Mouse (Mus musculus) left cerebral cortex, postnatal 14 days (tissue): ENCODE results near the gene Hist1h3c. TPM values are rescaled to one million over a fixed set of nuclear protein-coding genes. Genes with fewer than 3 reads are reported as not detected.
"Not testable (repeated sequence)": the region's sequence is repeated elsewhere in the genome, so short reads cannot be mapped to it uniquely, and the experiment has no call there.

Experiments used
- DNase-seq, 2 experiments: peaks; one replicate each; pipeline ENCODE4 v3.0.0; 2021 to 2022; ENCODE audit warnings: low spot score in 2 of 2, mixed read lengths in 1 of 2
- intact Hi-C: fragments of 180-260 bp; cut with DNase I; formaldehyde crosslinking; loops from one replicate; pipeline ENCODE4 v1.15.1; 2025
- total RNA-seq, 2 experiments: library from RNA; stranded (reverse); gene quantifications; 2 replicates each; pipeline ENCODE4 v1.2.3; 2021

The Hist1h3c gene
- total RNA-seq, 2 experiments from 2014 or later = 6.8 to 7.2 TPM

- intact Hi-C loops = no loop called here
- no peak for DNase-seq
Observed at GRCm38 (mm10) chr13:23759251-23759771, 13.9 kb upstream of the Hist1h3c start.

- intact Hi-C loops = no loop called here
Observed at GRCm38 (mm10) chr13:23757921-23758320, 12.5 kb upstream of the Hist1h3c start.

GRCm38 (mm10) chr13:23757211-23757773 is 11.9 kb upstream of the Hist1h3c start:
- intact Hi-C loops = no loop called here
- DNase-seq = no peak

More at GRCm38 (mm10) chr13:23757921-23758320, 12.5 kb upstream of the Hist1h3c start:
- DNase-seq = no peak

GRCm38 (mm10) chr13:23756790-23757189 is 11.4 kb upstream of the Hist1h3c start, which contains the start of gene Hist1h4b:
Hist1h4b (plus strand) TSS chr13:23757013.
- intact Hi-C loops = no loop called here
- peak; percentile 90 for DNase-seq

- no peak for DNase-seq
- intact Hi-C loops = no loop called here
Observed at GRCm38 (mm10) chr13:23755000-23755399, 9.6 kb upstream of the Hist1h3c start.

GRCm38 (mm10) chr13:23753314-23754078 is 8.1 kb upstream of the Hist1h3c start:
- intact Hi-C loops = no loop called here

GRCm38 (mm10) chr13:23752742-23753172 is 7.4 kb upstream of the Hist1h3c start:
- intact Hi-C loops = no loop called here
- no peak for DNase-seq

More at GRCm38 (mm10) chr13:23753314-23754078, 8.1 kb upstream of the Hist1h3c start:
- no peak for DNase-seq

GRCm38 (mm10) chr13:23752067-23752741 is 6.8 kb upstream of the Hist1h3c start, which contains the start of gene Hist1h3b:
Hist1h3b (plus strand) TSS chr13:23752267.
- intact Hi-C loops = not testable (repeated sequence)
- peak; percentile 95 to 98 for DNase-seq

- no peak for DNase-seq
- intact Hi-C loops = no loop called here
Observed at GRCm38 (mm10) chr13:23751478-23751956, 6.1 kb upstream of the Hist1h3c start.

- DNase-seq = peak in 1 of 2 experiments; percentile 71
- intact Hi-C loops = not testable (repeated sequence)
Observed at GRCm38 (mm10) chr13:23750839-23751477, 5.6 kb upstream of the Hist1h3c start, which contains the start of gene Hist1h2ab. Hist1h2ab (plus strand) TSS chr13:23751126.

- intact Hi-C loops = loop anchor here (10.0 kb wide), 2 partner anchors 325 to 1705 kb away; partner anchors contain the start of genes Abt1, Hist1h2ag, Hist1h2bj and Hist1h4i
- DNase-seq = no peak
Observed at GRCm38 (mm10) chr13:23749563-23750121, 4.2 kb upstream of the Hist1h3c start.

- intact Hi-C loops = loop anchor here (10.0 kb wide), 2 partner anchors 323 to 1703 kb away; partner anchors contain the start of genes Abt1, Hist1h2ag, Hist1h2bj and Hist1h4i
- no peak for DNase-seq
Observed at GRCm38 (mm10) chr13:23747892-23748288, 2.5 kb upstream of the Hist1h3c start.

GRCm38 (mm10) chr13:23747081-23747891 is 1.9 kb upstream of the Hist1h3c start:
- intact Hi-C loops = loop anchor here (10.0 kb wide), 2 partner anchors 322 to 1702 kb away; partner anchors contain the start of genes Abt1, Hist1h2ag, Hist1h2bj and Hist1h4i
- no peak for DNase-seq

- intact Hi-C loops = loop anchor here (10.0 kb wide), 2 partner anchors 322 to 1702 kb away; partner anchors contain the start of genes Abt1, Hist1h2ag, Hist1h2bj and Hist1h4i
- peak; percentile 73 to 94 for DNase-seq
Observed at GRCm38 (mm10) chr13:23746201-23747080, 1.0 kb upstream of the Hist1h3c start, which contains the start of gene Hist1h2bb. Hist1h2bb (plus strand) TSS chr13:23746734.

GRCm38 (mm10) chr13:23744421-23745380 is 701 bp downstream of the Hist1h3c start:
- intact Hi-C loops = loop anchor here (10.0 kb wide), 2 partner anchors 320 to 1700 kb away; partner anchors contain the start of genes Abt1, Hist1h2ag, Hist1h2bj and Hist1h4i

More at GRCm38 (mm10) chr13:23744421-23745380, 701 bp downstream of the Hist1h3c start:
- no peak for DNase-seq
